In the genomic region with DNA sequence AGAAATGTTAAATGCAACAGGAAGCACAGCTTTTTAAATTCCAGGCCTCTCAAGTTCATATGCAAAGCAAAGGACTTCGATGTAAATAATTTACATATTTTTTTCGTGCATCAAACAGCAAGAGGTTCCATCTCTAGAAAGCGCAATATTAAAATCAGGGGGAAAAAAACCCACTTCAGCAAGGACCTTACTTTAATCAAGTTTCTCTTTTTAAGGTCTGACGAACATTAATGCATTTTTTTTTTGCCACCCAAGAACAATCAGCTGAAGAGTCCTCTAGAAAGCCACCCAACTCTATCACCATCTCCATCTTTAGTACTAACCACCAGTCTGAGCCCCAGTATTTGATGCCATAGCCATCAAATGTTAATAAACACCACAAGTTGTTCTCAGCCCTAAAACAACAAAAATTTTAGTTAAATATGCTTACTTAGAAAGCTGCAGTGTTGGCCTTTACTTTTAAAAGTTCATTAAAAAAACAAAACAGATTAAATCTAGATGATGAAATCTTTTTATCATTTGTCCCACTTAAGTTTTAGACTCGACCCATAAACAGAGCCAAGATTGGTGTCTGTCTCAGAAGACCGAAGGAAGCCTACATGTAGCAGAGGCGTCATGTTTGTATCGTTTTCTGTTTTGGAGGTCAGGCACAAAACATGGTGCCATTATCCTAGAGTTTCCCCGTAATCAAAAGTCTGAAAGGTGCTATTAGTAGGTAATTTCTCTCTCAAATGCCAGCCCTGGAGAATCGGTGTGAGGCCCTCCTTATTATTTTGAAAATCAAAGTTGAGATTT, we compare ENCODE assay signal across 8 mouse cellular contexts. TPM values are rescaled to one million over a fixed set of nuclear protein-coding genes. Genes with fewer than 3 reads are reported as not detected.
A peak's percentile ranks its signal among the peaks of the same experiment; 100 is the strongest.
DNase-seq lines count a peak whose midpoint lies in the region; ATAC-seq and TF ChIP-seq lines count a peak whose summit lies in the region.

No protein-coding gene starts in this region.

- H3K9ac ChIP-seq in lung, postnatal 0 days (replicated peaks; ENCODE audit: low read depth), result peak overlapping the region; percentile 98
- peak overlapping the region; percentile 97 for H3K9ac ChIP-seq in embryonic facial prominence, embryonic 15.5 days
- H3K9ac ChIP-seq in intestine, postnatal 0 days (ENCODE audit: low read depth, low read length), result peak overlapping the region; percentile 100
- H3K9ac ChIP-seq in neural tube, embryonic 15.5 days (replicated peaks), result peak overlapping the region; percentile 90

- H3K4me2 ChIP-seq in lung, postnatal 0 days (replicated peaks; ENCODE audit: low read depth, low read length), result peak overlapping the region; percentile 90
- H3K4me2 ChIP-seq in embryonic facial prominence, embryonic 15.5 days (replicated peaks), result peak overlapping the region; percentile 73
- H3K4me2 ChIP-seq in intestine, postnatal 0 days (replicated peaks; ENCODE audit: low read depth), result peak overlapping the region; percentile 81
- H3K4me2 ChIP-seq in neural tube, embryonic 15.5 days, result peak overlapping the region; percentile 79

- no peak for DNase-seq in lung, postnatal 0 days (ENCODE audit: low spot score)
- no peak for DNase-seq in lung, postnatal 36 days
- DNase-seq in urinary bladder, postnatal 14 days (ENCODE audit: low spot score), result no peak
- DNase-seq in cerebellum, postnatal 10 days, result no peak
- no peak for DNase-seq in MN1 (ENCODE audit: low spot score)

- ATAC-seq in lung, postnatal 0 days, result no peak
- ATAC-seq in embryonic facial prominence, embryonic 15.5 days (ENCODE audit: insufficient number of reproducible peaks, low FRiP score, low TSS enrichment, low read depth), result no peak
- no peak for ATAC-seq in intestine, postnatal 0 days
- no peak for ATAC-seq in neural tube, embryonic 15.5 days (ENCODE audit: low FRiP score)

- WGBS in lung, postnatal 0 days, result 34% methylated on average over 10 of the region's 10 CpGs
- 33% methylated on average over 10 of the region's 10 CpGs for WGBS in embryonic facial prominence, embryonic 15.5 days
- 30% methylated on average over 10 of the region's 10 CpGs for WGBS in intestine, postnatal 0 days
- WGBS in neural tube, embryonic 15.5 days, result 44% methylated on average over 10 of the region's 10 CpGs

- H3K4me3 ChIP-seq in lung, postnatal 0 days (ENCODE audit: low read depth, low read length), result peak overlapping the region; percentile 88
- peak overlapping the region; percentile 84 for H3K4me3 ChIP-seq in embryonic facial prominence, embryonic 15.5 days (replicated peaks)
- H3K4me3 ChIP-seq in intestine, postnatal 0 days (ENCODE audit: low read depth, low read length), result peak overlapping the region; percentile 93
- H3K4me3 ChIP-seq in neural tube, embryonic 15.5 days (replicated peaks), result peak overlapping the region; percentile 82

- peak overlapping the region; percentile 98 for H3K27ac ChIP-seq in lung, postnatal 0 days (ENCODE audit: low read length)
- H3K27ac ChIP-seq in embryonic facial prominence, embryonic 15.5 days (replicated peaks), result peak overlapping the region; percentile 94
- peak overlapping the region; percentile 97 for H3K27ac ChIP-seq in intestine, postnatal 0 days (ENCODE audit: low read depth, low read length)
- H3K27ac ChIP-seq in neural tube, embryonic 15.5 days (replicated peaks), result peak overlapping the region; percentile 91

- no peaks in the 10 kb centered on the region for H3K36me3 ChIP-seq in lung, postnatal 0 days (ENCODE audit: insufficient read depth, low read length)
- no peaks in the 10 kb centered on the region for H3K36me3 ChIP-seq in embryonic facial prominence, embryonic 15.5 days
- H3K36me3 ChIP-seq in intestine, postnatal 0 days (ENCODE audit: control insufficient read depth, insufficient read depth), result no peaks in the 10 kb centered on the region
- H3K36me3 ChIP-seq in neural tube, embryonic 15.5 days, result no peaks in the 10 kb centered on the region

- no peaks in the 10 kb centered on the region for H3K9me3 ChIP-seq in lung, postnatal 0 days (ENCODE audit: low read length)
- H3K9me3 ChIP-seq in embryonic facial prominence, embryonic 15.5 days (replicated peaks), result no peaks in the 10 kb centered on the region
- H3K9me3 ChIP-seq in intestine, postnatal 0 days (ENCODE audit: control insufficient read depth), result no peaks in the 10 kb centered on the region
- no peaks in the 10 kb centered on the region for H3K9me3 ChIP-seq in neural tube, embryonic 15.5 days (replicated peaks)

- peaks cover 15% of the 10 kb centered on the region; the same call in 1 of the 2 replicates for H3K4me1 ChIP-seq in lung, postnatal 0 days (ENCODE audit: insufficient read depth, low read depth, low read length)
- H3K4me1 ChIP-seq in embryonic facial prominence, embryonic 15.5 days, result peaks cover 39% of the 10 kb centered on the region
- H3K4me1 ChIP-seq in intestine, postnatal 0 days (replicated peaks; ENCODE audit: control insufficient read depth, insufficient read depth, low read length), result 0 out of 2 replicates have a peak, but pooled peaks cover 14% of the 10 kb centered on the region
- H3K4me1 ChIP-seq in neural tube, embryonic 15.5 days, result peaks cover 45% of the 10 kb centered on the region

- H3K27me3 ChIP-seq in lung, postnatal 0 days (replicated peaks; ENCODE audit: insufficient read depth, low read length), result no peaks in the 10 kb centered on the region
- no peaks in the 10 kb centered on the region for H3K27me3 ChIP-seq in embryonic facial prominence, embryonic 15.5 days
- no peaks in the 10 kb centered on the region for H3K27me3 ChIP-seq in intestine, postnatal 0 days (replicated peaks; ENCODE audit: control insufficient read depth, insufficient read depth, low read length)
- no peaks in the 10 kb centered on the region for H3K27me3 ChIP-seq in neural tube, embryonic 15.5 days (replicated peaks)

- TF ChIP-seq EP300 in lung, postnatal 0 days (IDR thresholded peaks at IDR 0.05), result no peak

- TF ChIP-seq CTCF in lung, postnatal 0 days (IDR thresholded peaks at IDR 0.05), result no peak
- no peak for TF ChIP-seq CTCF in intestine, postnatal 0 days (IDR thresholded peaks at IDR 0.05; ENCODE audit: low read depth)

RNA-seq across cellular contexts. Expression of gene Nfkb1, which starts 1.4 kb away (rescaled TPM):
- 35.9 and 40.5 TPM in 2 replicates for polyA plus RNA-seq in lung, postnatal 0 days (2015; fragmentation: Nextera tagmentation; extraction: Ambion mirVana)
- polyA plus RNA-seq in embryonic facial prominence, embryonic 15.5 days (2015; fragmentation: Nextera tagmentation; extraction: Ambion mirVana), result 25.4 and 27.8 TPM in 2 replicates
- polyA plus RNA-seq in intestine, postnatal 0 days (2015; fragmentation: Nextera tagmentation; extraction: Ambion mirVana), result 15.2 and 16.7 TPM in 2 replicates
- polyA plus RNA-seq in neural tube, embryonic 15.5 days (2015; fragmentation: Nextera tagmentation; extraction: Ambion mirVana), result 7.7 and 21.5 TPM in 2 replicates
